24 mouse cellular contexts compared by ENCODE assay signal in the genomic region with DNA sequence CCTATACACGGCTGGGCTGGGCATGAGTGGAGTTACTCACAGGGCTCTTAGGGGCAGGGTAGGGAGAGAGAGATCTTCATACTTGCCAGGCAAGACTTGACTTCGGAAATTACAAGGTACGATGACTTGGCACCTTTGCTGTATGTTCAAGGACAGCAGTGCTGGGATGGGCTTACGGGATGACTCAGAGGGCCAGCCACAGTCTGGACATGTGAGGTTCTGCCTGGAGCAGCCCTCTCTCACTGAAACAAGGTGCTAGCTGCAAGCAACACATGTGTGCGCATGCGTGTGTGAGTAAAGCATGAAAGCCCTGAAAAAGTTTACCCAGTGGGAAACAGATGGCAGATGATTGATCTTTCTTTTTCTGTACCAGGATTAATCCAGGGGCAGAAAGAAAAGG. TPM values are rescaled to one million over a fixed set of nuclear protein-coding genes. Genes with fewer than 3 reads are reported as not detected.
A peak's percentile ranks its signal among the peaks of the same experiment; 100 is the strongest.
DNase-seq lines count a peak whose midpoint lies in the region; ATAC-seq and TF ChIP-seq lines count a peak whose summit lies in the region.
"Had no signal": no experiment of that assay in that cellular context is flagged by ENCODE, and none has a peak within 500 bp of the region (broad histone marks: within the 10 kb centered on the region; RNA-seq: fewer than 3 reads in every experiment).

No protein-coding gene starts in this region.

- H3K4me1 ChIP-seq in forebrain, embryonic 14.5 days (ENCODE audit: control insufficient read depth, insufficient read depth, low read length) = peaks cover 3% of the 10 kb centered on the region; the same call in 1 of the 2 replicates
- peaks cover 8% of the 10 kb centered on the region; the same call in 1 of the 2 replicates for H3K4me1 ChIP-seq in forebrain, embryonic 10.5 days
- no peaks in the 10 kb centered on the region for H3K4me1 ChIP-seq in stomach, postnatal 0 days (replicated peaks; ENCODE audit: control insufficient read depth, insufficient read depth)
- H3K4me1 ChIP-seq: embryonic facial prominence, embryonic 12.5 days; limb, embryonic 10.5 days; liver, embryonic 15.5 days had no signal

- peaks cover 17% of the 10 kb centered on the region for H3K36me3 ChIP-seq in forebrain, embryonic 14.5 days (ENCODE audit: control insufficient read depth, insufficient read depth, low read length)
- peaks cover 23% of the 10 kb centered on the region for H3K36me3 ChIP-seq in forebrain, embryonic 10.5 days (replicated peaks)
- peaks cover 4% of the 10 kb centered on the region; the same call in 1 of the 2 replicates for H3K36me3 ChIP-seq in stomach, postnatal 0 days (ENCODE audit: control insufficient read depth, insufficient read depth, low read length)

- no peak for TF ChIP-seq EP300 in stomach, postnatal 0 days (optimal IDR thresholded peaks at IDR 0.05)

- H3K4me2 ChIP-seq in forebrain, embryonic 14.5 days (ENCODE audit: low read length) = no peak overlapping the region
- H3K4me2 ChIP-seq in stomach, postnatal 0 days (replicated peaks; ENCODE audit: low read depth) = no peak overlapping the region
- H3K4me2 ChIP-seq: embryonic facial prominence, embryonic 12.5 days; heart, embryonic 15.5 days; hindbrain, embryonic 14.5 days; kidney, embryonic 15.5 days; liver, embryonic 15.5 days; lung, embryonic 15.5 days had no signal

- no peak for ATAC-seq in forebrain, embryonic 14.5 days
- ATAC-seq in stomach, postnatal 0 days (ENCODE audit: low FRiP score, low TSS enrichment) = peak; percentile 70
- no peak for ATAC-seq in megakaryocyte, adult 5-6 weeks (ENCODE audit: poor library complexity, severe bottlenecking)
- ATAC-seq: intestine, embryonic 16.5 days had no signal

- H3K9me3 ChIP-seq in forebrain, embryonic 14.5 days (replicated peaks; ENCODE audit: control insufficient read depth, low read length) = no peaks in the 10 kb centered on the region
- H3K9me3 ChIP-seq in forebrain, embryonic 10.5 days = no peaks in the 10 kb centered on the region; the same call in 1 of the 2 replicates
- no peaks in the 10 kb centered on the region for H3K9me3 ChIP-seq in stomach, postnatal 0 days (ENCODE audit: control insufficient read depth, low read length)
- H3K9me3 ChIP-seq: embryonic facial prominence, embryonic 12.5 days; heart, embryonic 15.5 days; kidney, embryonic 15.5 days; limb, embryonic 10.5 days; liver, embryonic 15.5 days; lung, embryonic 15.5 days had no signal

- no peak for TF ChIP-seq CTCF in stomach, postnatal 0 days (IDR thresholded peaks at IDR 0.05; ENCODE audit: low read depth)

- no peak overlapping the region for H3K4me3 ChIP-seq in forebrain, embryonic 14.5 days (ENCODE audit: low read depth, low read length)
- no peak overlapping the region for H3K4me3 ChIP-seq in forebrain, embryonic 10.5 days
- no peak overlapping the region for H3K4me3 ChIP-seq in stomach, postnatal 0 days (ENCODE audit: low read depth, low read length)
- H3K4me3 ChIP-seq: embryonic facial prominence, embryonic 12.5 days; gastrocnemius, adult 2 months; heart, embryonic 15.5 days; kidney, embryonic 15.5 days; limb, embryonic 10.5 days; liver, embryonic 15.5 days; lung, embryonic 15.5 days had no signal

- no peak overlapping the region for H3K9ac ChIP-seq in forebrain, embryonic 14.5 days (ENCODE audit: low read length)
- H3K9ac ChIP-seq in stomach, postnatal 0 days (ENCODE audit: low read length) = no peak overlapping the region
- H3K9ac ChIP-seq: embryonic facial prominence, embryonic 12.5 days; heart, embryonic 15.5 days; hindbrain, embryonic 14.5 days; kidney, embryonic 15.5 days; liver, embryonic 15.5 days; lung, embryonic 15.5 days had no signal

- WGBS in forebrain, embryonic 14.5 days = 95% methylated on average over 6 of the region's 6 CpGs
- WGBS in forebrain, embryonic 10.5 days = 95% methylated on average over 6 of the region's 6 CpGs
- 70% methylated on average over 6 of the region's 6 CpGs for WGBS in stomach, postnatal 0 days

- H3K27me3 ChIP-seq in forebrain, embryonic 14.5 days (replicated peaks; ENCODE audit: control insufficient read depth, insufficient read depth, low read length) = no peaks in the 10 kb centered on the region
- no peaks in the 10 kb centered on the region for H3K27me3 ChIP-seq in forebrain, embryonic 10.5 days (ENCODE audit: poor library complexity, severe bottlenecking)
- no peaks in the 10 kb centered on the region for H3K27me3 ChIP-seq in stomach, postnatal 0 days (ENCODE audit: control insufficient read depth, insufficient read depth, low read length)
- H3K27me3 ChIP-seq: embryonic facial prominence, embryonic 12.5 days; heart, embryonic 15.5 days; kidney, embryonic 15.5 days; liver, embryonic 15.5 days; lung, embryonic 15.5 days had no signal

- no peak for DNase-seq in forebrain, embryonic 14.5 days (ENCODE audit: low spot score)
- DNase-seq in forebrain, embryonic 10.5 days (ENCODE audit: extremely low spot score, low spot score) = no peak
- DNase-seq in urinary bladder, postnatal 14 days (ENCODE audit: low spot score) = peak; percentile 62
- DNase-seq in urinary bladder, postnatal 10 days (ENCODE audit: low spot score) = no peak
- peak; percentile 48 for DNase-seq in adrenal gland, postnatal 25 days
- no peak for DNase-seq in stomach, postnatal 0 days (ENCODE audit: low spot score)
- DNase-seq in ovary, postnatal 10 days (ENCODE audit: low spot score) = no peak
- DNase-seq: cerebellum, adult 11-12 months; cerebellum, postnatal 14 days; gastrocnemius, adult 2 months; heart, postnatal 4 days; liver; lung, postnatal 36 days; right cerebral cortex, adult 18-20 months had no signal

- peak overlapping the region; percentile 33; the same call in 1 of the 2 replicates for H3K27ac ChIP-seq in forebrain, embryonic 14.5 days (ENCODE audit: low read depth, low read length)
- no peak overlapping the region for H3K27ac ChIP-seq in forebrain, embryonic 10.5 days
- peak overlapping the region; percentile 25; the same call in 1 of the 2 replicates for H3K27ac ChIP-seq in stomach, postnatal 0 days (replicated peaks)
- H3K27ac ChIP-seq: embryonic facial prominence, embryonic 12.5 days; gastrocnemius, adult 2 months; heart, embryonic 15.5 days; limb, embryonic 10.5 days; liver, embryonic 15.5 days; lung, embryonic 15.5 days had no signal

RNA-seq across cellular contexts. Expression of a gene that starts 16.3 kb away (rescaled TPM):
- 134 and 154 TPM in 2 replicates for polyA plus RNA-seq in forebrain, embryonic 14.5 days (2014; fragmentation: Nextera tagmentation; extraction: Ambion mirVana)
- polyA plus RNA-seq in forebrain, embryonic 10.5 days (2016; fragmentation: Nextera tagmentation; extraction: Ambion mirVana) = 338 and 351 TPM in 2 replicates
- total RNA-seq in adrenal gland, postnatal 25 days (2021) = 920 and 1,133 TPM in 2 replicates
- 200 and 202 TPM in 2 replicates for polyA plus RNA-seq in stomach, postnatal 0 days (2015; fragmentation: Nextera tagmentation; extraction: Ambion mirVana)
- 195 and 196 TPM in 2 replicates for total RNA-seq in megakaryocyte, adult 5-6 weeks (2015)
- 517 and 539 TPM in 2 replicates for total RNA-seq in megakaryocyte, adult 5-6 weeks (2017)

RNA-seq across cellular contexts. Expression of a gene that starts 40.6 kb away (rescaled TPM):
- polyA plus RNA-seq in forebrain, embryonic 14.5 days (2014; fragmentation: Nextera tagmentation; extraction: Ambion mirVana) = 4.3 and 5.9 TPM in 2 replicates
- 1.3 TPM in 2 replicates for polyA plus RNA-seq in forebrain, embryonic 10.5 days (2016; fragmentation: Nextera tagmentation; extraction: Ambion mirVana)
- total RNA-seq in adrenal gland, postnatal 25 days (2021) = 13.5 and 17.1 TPM in 2 replicates
- 2.2 TPM in 2 replicates for polyA plus RNA-seq in stomach, postnatal 0 days (2015; fragmentation: Nextera tagmentation; extraction: Ambion mirVana)
- 3.7 and 5.0 TPM in 2 replicates for total RNA-seq in megakaryocyte, adult 5-6 weeks (2015)
- total RNA-seq in megakaryocyte, adult 5-6 weeks (2017) = 3.9 and 4.3 TPM in 2 replicates
- polyA plus RNA-seq: C2C12 had no signal

RNA-seq across cellular contexts. Expression of a gene that starts 52.6 kb away (rescaled TPM):
- 12.3 and 14.9 TPM in 2 replicates for polyA plus RNA-seq in forebrain, embryonic 14.5 days (2014; fragmentation: Nextera tagmentation; extraction: Ambion mirVana)
- polyA plus RNA-seq in forebrain, embryonic 10.5 days (2016; fragmentation: Nextera tagmentation; extraction: Ambion mirVana) = 33.8 and 34.9 TPM in 2 replicates
- total RNA-seq in adrenal gland, postnatal 25 days (2021) = 30.3 TPM in 2 replicates
- polyA plus RNA-seq in stomach, postnatal 0 days (2015; fragmentation: Nextera tagmentation; extraction: Ambion mirVana) = 5.2 and 6.7 TPM in 2 replicates
- total RNA-seq in megakaryocyte, adult 5-6 weeks (2015) = 30.0 and 34.6 TPM in 2 replicates
- total RNA-seq in megakaryocyte, adult 5-6 weeks (2017) = 25.7 and 33.0 TPM in 2 replicates

Comparison
In these comparisons a context has a peak if more than half of its experiments do, and no peak if none do; other contexts are left out.
1. DNase-seq: peak in urinary bladder, postnatal 14 days (single experiment) and adrenal gland, postnatal 25 days (single experiment); none in forebrain, embryonic 14.5 days (single experiment), forebrain, embryonic 10.5 days (single experiment), urinary bladder, postnatal 10 days (single experiment), stomach, postnatal 0 days (single experiment) and ovary, postnatal 10 days (single experiment).